Mouse (Mus musculus): ENCODE results near the gene Lrfn2.

Lrfn2 gene

DNA sequence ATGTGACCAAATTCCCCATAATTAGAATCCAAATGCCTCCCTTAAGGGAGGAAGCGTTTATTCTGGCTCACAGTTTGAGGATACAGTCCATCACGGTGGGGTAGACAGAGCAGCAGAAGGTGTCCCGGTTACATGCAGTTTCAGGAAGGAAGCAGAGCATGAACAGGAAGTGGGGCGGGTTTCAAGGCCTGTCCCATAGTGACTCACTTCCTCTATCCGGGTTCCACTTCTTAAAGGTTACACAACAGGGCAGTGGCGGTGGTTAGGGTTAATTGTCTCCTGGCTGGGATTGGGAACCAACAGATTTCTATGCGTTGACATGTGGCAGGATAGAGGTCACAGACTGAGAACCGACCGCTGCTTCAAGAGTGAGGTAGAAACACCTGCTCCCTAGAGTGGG, 31.6 kb downstream of the Lrfn2 start:
- no peak for DNase-seq (ENCODE audit: low spot score in 2 of 2)

- DNase-seq (ENCODE audit: low spot score in 2 of 2) = no peak
These were observed 36.1 kb downstream of the Lrfn2 start for GRCm38 (mm10) chr17:48968304-48968703.

GRCm38 (mm10) chr17:48971296-48971695, 39.1 kb downstream of the Lrfn2 start:
- no peak for DNase-seq (ENCODE audit: low spot score in 2 of 2)

- no peak for DNase-seq (ENCODE audit: low spot score in 2 of 2)
These were observed 40.7 kb downstream of the Lrfn2 start for GRCm38 (mm10) chr17:48972866-48973265.

DNA sequence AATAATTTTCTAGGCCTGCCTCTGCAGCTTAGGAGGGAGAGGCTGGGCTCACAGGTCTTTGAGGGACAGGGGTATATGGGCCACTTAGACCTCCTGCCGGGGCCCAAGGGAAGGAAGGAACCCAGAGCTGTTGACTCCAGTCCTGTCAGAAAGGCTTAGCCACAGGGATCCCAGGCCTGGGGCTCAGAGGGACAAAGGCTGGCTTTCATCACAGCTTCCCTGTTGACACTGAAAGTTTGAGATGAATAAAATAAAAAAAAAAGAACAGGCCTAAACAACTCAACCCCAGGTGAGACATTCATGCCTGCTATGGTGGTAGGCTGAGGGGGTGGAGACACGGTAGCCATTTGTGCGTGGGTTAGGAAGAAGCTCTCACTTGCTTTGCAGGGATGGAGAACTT, 41.2 kb downstream of the Lrfn2 start:
- no peak for DNase-seq (ENCODE audit: low spot score in 2 of 2)

DNA sequence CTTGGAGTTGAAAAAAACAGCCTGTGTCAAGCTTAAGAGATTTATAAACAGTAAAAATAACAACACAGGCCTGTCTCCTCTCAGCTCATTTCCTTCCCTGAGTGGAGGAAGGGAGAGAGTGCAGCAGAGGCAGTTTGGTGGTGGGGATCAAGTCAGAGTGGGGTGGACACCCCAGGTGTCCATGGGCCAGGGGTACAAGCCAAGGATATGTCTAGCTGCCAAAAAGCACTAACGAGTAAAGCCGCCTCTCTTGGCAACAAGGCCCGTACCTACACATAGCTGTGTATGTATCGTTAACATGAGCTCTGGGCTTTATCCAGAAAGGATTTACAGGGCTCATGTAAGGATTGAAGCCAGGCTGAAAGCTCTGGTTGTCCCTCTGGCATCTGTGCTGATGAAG, 42.9 kb downstream of the Lrfn2 start:
- DNase-seq (ENCODE audit: low spot score in 2 of 2) = no peak

- DNase-seq (ENCODE audit: low spot score in 2 of 2) = no peak
These were observed 44.4 kb downstream of the Lrfn2 start for GRCm38 (mm10) chr17:48976611-48977022.

GRCm38 (mm10) chr17:48995256-48995993, 63.2 kb downstream of the Lrfn2 start:
- DNase-seq (ENCODE audit: low spot score in 2 of 2) = no peak

GRCm38 (mm10) chr17:48999463-49000227, 67.5 kb downstream of the Lrfn2 start:
- no peak for DNase-seq (ENCODE audit: low spot score in 2 of 2)

GRCm38 (mm10) chr17:49009384-49010073, 77.3 kb downstream of the Lrfn2 start:
- no peak for DNase-seq (ENCODE audit: low spot score in 2 of 2)

- no peak for DNase-seq (ENCODE audit: low spot score in 2 of 2)
These were observed 81.9 kb downstream of the Lrfn2 start for GRCm38 (mm10) chr17:49013876-49014600.

DNA sequence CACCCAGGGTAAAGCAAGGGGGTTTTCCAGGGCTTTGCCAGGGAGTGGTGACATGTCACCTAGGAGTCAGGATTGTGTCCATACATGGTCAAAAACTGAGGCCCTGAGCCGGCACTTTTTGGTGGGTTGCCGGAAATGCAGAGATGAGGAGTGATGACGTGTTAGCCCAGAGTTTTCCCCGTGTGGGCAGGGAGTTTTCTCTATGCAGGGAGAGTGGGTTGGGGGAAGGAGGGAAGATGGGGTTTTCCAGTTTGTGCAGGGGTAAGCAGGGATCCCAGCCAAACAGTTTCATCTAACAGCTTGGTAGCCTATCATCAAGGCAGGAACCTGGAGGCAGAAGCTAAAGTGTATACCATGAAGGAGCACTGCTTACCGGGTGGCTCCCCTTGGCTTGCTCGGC, 83.2 kb downstream of the Lrfn2 start:
- DNase-seq (ENCODE audit: low spot score in 2 of 2) = no peak

DNA sequence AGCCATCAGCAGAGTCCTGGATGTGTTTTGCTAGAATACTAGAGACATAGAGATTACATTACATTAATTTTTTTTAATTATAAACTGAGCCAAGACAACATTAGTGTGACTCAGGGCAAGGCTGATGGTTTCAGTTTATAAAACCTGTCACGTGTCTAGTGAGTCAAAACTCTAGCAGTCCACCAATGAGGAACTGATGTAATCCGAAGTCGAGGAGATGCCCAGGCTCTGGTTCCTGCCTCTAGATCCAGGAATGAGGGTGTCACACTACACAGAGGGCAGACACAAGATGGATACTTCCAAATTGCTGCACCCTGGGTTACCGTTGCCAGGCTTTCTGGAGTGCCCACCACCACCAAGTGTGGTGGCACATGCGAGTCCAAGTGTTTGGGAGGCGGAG, 84.0 kb downstream of the Lrfn2 start:
- DNase-seq (ENCODE audit: low spot score in 2 of 2) = no peak

DNA sequence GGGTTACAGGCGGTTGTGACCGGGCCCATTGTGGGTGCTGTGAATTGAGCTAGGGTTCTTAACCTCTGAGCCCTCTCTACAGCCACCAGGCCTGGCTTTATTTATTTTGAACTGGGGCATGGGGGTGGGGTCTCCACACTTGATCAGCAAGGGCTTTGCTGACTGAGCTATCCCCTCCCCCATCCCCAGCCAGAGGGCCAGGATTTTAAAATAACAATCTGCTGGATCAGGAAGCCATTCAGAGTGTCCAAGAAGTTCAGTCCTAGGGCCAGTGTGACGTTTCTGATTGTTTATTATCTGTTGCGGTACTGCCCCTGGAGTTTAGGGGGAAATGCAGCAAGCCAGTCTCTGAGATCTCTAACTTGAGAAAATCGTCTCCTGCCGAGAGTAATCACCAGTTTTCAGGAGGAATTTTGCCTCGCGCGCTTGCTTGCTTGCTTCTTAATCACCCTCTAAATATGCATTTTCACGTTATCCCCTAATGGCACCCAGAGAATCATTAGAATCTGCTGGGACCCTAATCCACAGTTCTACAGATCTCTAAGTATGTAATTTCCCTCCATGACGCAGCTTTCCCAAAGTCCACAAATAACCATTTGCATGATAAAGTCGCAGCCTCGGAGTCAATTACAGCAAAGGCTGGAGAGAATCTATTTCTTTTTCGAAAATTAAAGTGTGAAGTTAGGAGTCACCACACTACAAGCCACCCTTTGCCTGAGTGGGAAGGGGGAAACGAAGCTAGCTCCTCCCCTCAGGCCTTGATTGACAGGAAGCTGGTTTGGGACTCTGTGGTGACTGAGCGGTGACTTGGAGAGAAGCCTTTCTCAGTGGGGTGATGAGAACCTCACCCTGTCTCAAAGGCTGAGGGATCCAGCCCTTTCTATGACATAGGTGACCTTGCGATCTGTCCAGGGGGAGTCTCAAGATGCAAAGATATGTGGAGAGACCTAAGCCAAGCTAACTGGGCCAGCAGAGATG, 85.5 kb downstream of the Lrfn2 start:
- no peak for DNase-seq (ENCODE audit: low spot score in 2 of 2)

DNA sequence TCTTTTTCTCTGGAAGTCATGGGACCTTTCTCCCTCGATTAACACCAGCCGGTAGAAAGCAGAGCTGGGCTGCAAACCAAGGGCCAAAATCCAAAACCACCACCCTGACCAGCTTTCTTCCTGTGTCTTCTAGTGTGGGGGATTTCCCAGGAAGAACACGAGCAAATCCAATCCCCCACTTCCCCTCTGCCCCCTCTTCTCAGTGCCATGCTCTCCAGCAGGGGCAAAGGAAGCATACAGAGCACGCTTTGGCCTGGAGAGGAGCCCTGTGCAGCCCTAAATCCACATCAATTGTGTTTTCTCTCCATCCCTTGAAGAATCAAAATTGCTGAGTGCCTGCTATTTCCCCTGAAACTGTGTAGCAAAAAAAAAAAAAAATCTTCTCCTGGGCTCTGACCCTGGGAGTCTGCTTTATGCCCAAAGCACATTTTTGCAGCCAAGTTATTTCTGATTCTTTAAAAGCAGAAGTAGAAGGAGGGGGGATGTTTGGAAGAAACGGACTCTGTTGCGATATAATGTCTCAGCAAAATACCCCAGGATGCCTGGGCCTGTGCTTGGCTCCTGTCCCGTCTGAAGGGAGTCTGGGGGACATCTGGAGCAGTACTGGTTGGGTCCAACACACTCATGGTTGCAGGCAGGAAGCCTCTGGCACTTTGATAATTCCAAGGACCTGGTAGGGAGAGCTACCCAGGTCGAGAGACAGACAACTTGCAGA, 86.8 kb downstream of the Lrfn2 start:
- DNase-seq (ENCODE audit: low spot score in 2 of 2) = no peak

DNA sequence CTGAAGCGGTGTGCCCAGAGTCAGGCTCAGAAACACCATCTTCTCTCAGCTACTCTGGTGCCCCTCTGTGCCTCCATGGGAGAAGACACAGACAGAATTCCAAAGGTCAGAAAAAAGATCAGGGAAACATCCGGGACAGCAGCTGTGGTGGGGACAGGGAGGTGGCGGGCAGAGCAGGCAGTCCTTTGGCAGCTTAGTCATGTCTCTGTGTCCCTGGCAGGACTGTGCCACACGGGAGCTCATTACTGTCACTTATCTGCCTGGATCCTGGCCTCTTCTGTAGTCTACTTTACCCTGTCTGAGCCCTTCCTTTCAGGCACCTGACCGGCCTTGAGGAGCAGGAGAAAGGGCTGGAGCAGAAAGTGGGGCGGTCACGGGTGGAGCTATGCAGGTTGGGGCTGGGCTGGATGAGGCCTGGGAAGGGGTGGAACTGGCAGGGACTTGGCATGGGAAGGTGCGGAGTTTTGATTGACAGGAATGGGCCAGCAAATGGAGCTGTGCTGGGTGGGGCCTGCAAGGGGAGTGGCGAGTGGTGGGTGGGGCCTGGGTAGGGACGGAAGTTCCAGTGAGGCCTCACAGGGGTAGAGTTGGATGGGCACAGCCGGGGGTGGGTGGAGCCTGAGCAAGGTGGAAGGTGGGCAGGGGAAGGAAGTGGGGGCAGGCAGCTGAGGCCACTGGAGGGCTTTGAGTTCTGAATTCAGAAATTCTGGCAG, 97.5 kb downstream of the Lrfn2 start:
- DNase-seq (ENCODE audit: low spot score in 2 of 2) = peak; percentile 32 to 44

DNA sequence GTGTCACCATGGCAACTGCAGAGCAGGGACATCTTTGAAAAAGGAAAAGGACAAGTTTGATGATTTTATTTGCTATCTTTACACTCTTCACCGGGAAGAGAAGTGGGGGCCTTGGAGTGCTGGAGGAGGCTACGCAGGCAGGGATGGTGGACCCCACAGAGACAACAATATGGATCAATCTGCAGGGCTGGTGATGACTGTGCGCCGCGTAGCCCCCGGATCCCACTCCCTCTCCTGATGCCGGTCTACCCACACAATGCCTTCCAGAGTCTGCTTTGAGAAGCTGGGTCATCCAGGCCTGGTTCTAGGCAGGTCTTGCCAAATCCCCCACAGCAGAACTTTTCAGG, 98.1 kb downstream of the Lrfn2 start:
- no peak for DNase-seq (ENCODE audit: low spot score in 2 of 2)

GRCm38 (mm10) chr17:49030841-49031240, 98.7 kb downstream of the Lrfn2 start:
- DNase-seq (ENCODE audit: low spot score in 2 of 2) = no peak

DNA sequence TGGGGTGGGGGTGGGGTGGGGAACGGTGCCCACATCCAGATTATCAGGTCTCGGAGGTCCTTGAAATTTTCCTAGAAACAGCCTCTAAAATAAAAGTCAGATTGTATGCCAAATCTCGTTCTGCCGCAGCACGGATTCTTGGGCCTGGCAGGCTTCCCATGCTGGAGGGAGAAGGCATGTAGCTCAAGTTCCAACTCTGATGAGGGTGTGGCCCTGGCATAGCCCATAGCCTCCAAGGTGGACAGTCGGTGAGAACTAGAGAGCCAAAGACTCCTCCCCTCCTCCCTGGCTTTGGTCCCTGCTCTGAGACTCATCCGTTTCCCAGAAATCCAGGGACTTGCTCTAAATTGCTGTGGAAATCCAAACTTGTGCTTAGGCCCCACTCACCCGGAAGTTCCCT, 99.6 kb downstream of the Lrfn2 start:
- DNase-seq (ENCODE audit: low spot score in 2 of 2) = no peak

- no peak for DNase-seq (ENCODE audit: low spot score in 2 of 2)
These were observed 101.1 kb downstream of the Lrfn2 start for GRCm38 (mm10) chr17:49033276-49033675.
